Mouse (Mus musculus) limb, embryonic 11.5 days (tissue): ENCODE measurements around the gene Tmem203. TPM values are rescaled to one million over a fixed set of nuclear protein-coding genes. Genes with fewer than 3 reads are reported as not detected.

Experiments used
- polyA plus RNA-seq: library from polyadenylated mRNA; unstranded; fragments of >200 nt; fragmentation: Nextera tagmentation; extraction: Ambion mirVana; gene quantifications from 2 replicates; pipeline ENCODE4 v1.2.1, GENCODE M21; 2014

The Tmem203 gene
- polyA plus RNA-seq, 1 experiment from 2014 or later, result 14.6 TPM

Other genes with a start within 250 kb of the Tmem203 start
- 41.7 and 42.0 TPM in 2 replicates for gene Nsmf, start 201.1 kb upstream of the Tmem203 start, polyA plus RNA-seq
- not detected in 2 replicates for gene Entpd8, start 175.1 kb upstream of the Tmem203 start, polyA plus RNA-seq
- gene Noxa1, start 160.3 kb upstream of the Tmem203 start, polyA plus RNA-seq, result 0.24 TPM in 1 of 2 replicates, not detected in the other
- 8.8 and 10.0 TPM in 2 replicates for gene Nrarp, start 74.7 kb upstream of the Tmem203 start, polyA plus RNA-seq
- 3.1 and 3.7 TPM in 2 replicates for gene Tor4a, start 58.6 kb upstream of the Tmem203 start, polyA plus RNA-seq
- 103 and 106 TPM in 2 replicates for gene Nelfb, start 44.0 kb upstream of the Tmem203 start, polyA plus RNA-seq
- 0.19 TPM in 1 of 2 replicates, not detected in the other for gene Stpg3, start 40.8 kb upstream of the Tmem203 start, polyA plus RNA-seq
- gene Fam166a, start 36.7 kb upstream of the Tmem203 start, polyA plus RNA-seq, result not detected in 2 replicates
- gene Tubb4b, start 30.7 kb upstream of the Tmem203 start, polyA plus RNA-seq, result 526 and 567 TPM in 2 replicates
- not detected in 2 replicates for gene Slc34a3, start 21.1 kb upstream of the Tmem203 start, polyA plus RNA-seq
- not detected in 2 replicates for gene Rnf224, start 18.7 kb upstream of the Tmem203 start, polyA plus RNA-seq
- 6.5 and 8.8 TPM in 2 replicates for gene Rnf208, start 13.2 kb upstream of the Tmem203 start, polyA plus RNA-seq
- not detected in 2 replicates for gene Cysrt1, start 13.0 kb upstream of the Tmem203 start, polyA plus RNA-seq
- gene AL732309.1, start 8.6 kb upstream of the Tmem203 start, polyA plus RNA-seq, result 4.0 and 6.6 TPM in 2 replicates
- 5.6 and 5.7 TPM in 2 replicates for gene Tprn, start 7.2 kb downstream of the Tmem203 start, polyA plus RNA-seq
- gene Ssna1, start 17.0 kb downstream of the Tmem203 start, polyA plus RNA-seq, result 237 and 242 TPM in 2 replicates
- 118 and 120 TPM in 2 replicates for gene Anapc2, start 17.0 kb downstream of the Tmem203 start, polyA plus RNA-seq
- gene Tmem210, start 32.7 kb downstream of the Tmem203 start, polyA plus RNA-seq, result not detected in 2 replicates
- gene Lrrc26, start 34.5 kb downstream of the Tmem203 start, polyA plus RNA-seq, result not detected in 2 replicates
- 0.60 and 1.4 TPM in 2 replicates for gene Grin1, start 63.7 kb downstream of the Tmem203 start, polyA plus RNA-seq
- 81.9 and 97.6 TPM in 2 replicates for gene Man1b1, start 76.9 kb downstream of the Tmem203 start, polyA plus RNA-seq
- gene Dpp7, start 100.9 kb downstream of the Tmem203 start, polyA plus RNA-seq, result 16.6 and 18.8 TPM in 2 replicates
- gene Uap1l1, start 110.2 kb downstream of the Tmem203 start, polyA plus RNA-seq, result 8.9 and 9.1 TPM in 2 replicates
- 63.0 and 69.4 TPM in 2 replicates for gene Sapcd2, start 116.9 kb downstream of the Tmem203 start, polyA plus RNA-seq
- gene Entpd2, start 140.4 kb downstream of the Tmem203 start, polyA plus RNA-seq, result not detected in 2 replicates
- gene Npdc1, start 143.9 kb downstream of the Tmem203 start, polyA plus RNA-seq, result 6.1 and 6.8 TPM in 2 replicates
- not detected in 2 replicates for gene Fut7, start 167.8 kb downstream of the Tmem203 start, polyA plus RNA-seq
- gene Abca2, start 173.3 kb downstream of the Tmem203 start, polyA plus RNA-seq, result 3.1 and 3.8 TPM in 2 replicates
- 0.81 TPM in 1 of 2 replicates, not detected in the other for gene Clic3, start 201.4 kb downstream of the Tmem203 start, polyA plus RNA-seq
- 15.0 and 18.1 TPM in 2 replicates for gene Paxx, start 205.7 kb downstream of the Tmem203 start, polyA plus RNA-seq
- not detected in 2 replicates for gene Ptgds, start 214.6 kb downstream of the Tmem203 start, polyA plus RNA-seq
- gene Lcn12, start 238.5 kb downstream of the Tmem203 start, polyA plus RNA-seq, result not detected in 2 replicates
- 68.0 and 72.3 TPM in 2 replicates for gene Fbxw5, start 245.3 kb downstream of the Tmem203 start, polyA plus RNA-seq
- 5.6 and 5.8 TPM in 2 replicates for gene C8g, start 246.3 kb downstream of the Tmem203 start, polyA plus RNA-seq